ENCODE assay signal across 8 mouse cellular contexts in the genomic region with DNA sequence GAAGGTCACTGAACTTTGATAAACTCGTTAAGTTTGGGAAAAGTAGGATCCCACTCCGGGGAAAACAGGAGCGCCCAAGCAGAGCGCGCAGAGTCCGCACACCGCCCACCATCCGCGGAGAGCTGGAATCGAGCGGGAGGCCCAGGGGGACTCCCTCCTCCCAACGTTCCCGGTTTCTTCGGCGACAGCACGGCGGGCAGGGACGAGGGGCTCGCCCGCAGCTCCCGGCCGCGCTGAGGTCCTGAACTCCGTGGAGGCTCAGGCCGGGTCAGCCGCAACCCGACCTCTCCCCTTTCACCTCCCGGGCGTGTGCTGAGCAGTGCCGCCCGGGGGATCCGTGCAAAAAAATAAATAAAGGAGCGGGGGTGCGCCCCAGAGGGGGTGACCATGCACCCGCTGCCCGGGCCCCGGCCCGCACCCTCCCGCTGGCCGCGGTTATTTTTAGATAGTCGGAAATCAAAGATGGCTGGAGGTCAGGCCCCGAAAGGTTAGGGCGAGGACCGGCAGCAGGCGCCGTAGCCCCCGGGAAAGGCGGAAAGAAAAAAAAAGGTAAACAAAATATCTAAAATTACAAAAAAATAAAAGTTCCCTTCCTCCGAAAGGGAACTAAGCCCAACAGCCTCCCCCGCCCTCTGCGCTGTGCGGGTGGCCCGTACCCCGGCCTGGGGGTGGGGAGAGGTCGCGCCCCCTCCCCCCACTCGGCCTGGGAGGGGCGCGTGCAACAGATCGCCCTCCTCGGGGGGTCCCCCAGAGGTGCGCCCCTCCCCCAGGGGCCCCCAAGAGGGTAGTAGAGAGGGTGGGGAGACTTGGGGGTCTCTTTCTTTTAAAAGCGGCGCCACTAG. TPM values are rescaled to one million over a fixed set of nuclear protein-coding genes. Genes with fewer than 3 reads are reported as not detected.
DNase-seq lines count a peak whose midpoint lies in the region; ATAC-seq and TF ChIP-seq lines count a peak whose summit lies in the region.

No protein-coding gene starts in this region.

- no peak for TF ChIP-seq POLR2A in testis, adult 2 months (IDR thresholded peaks at IDR 0.05; ENCODE audit: control insufficient read depth, low read depth, low read length)

- H3K9ac ChIP-seq in heart, embryonic 14.5 days (ENCODE audit: low read length): peak overlapping the region; percentile 80
- peak overlapping the region; percentile 50 for H3K9ac ChIP-seq in liver, embryonic 12.5 days

- under 1% methylated on average over 65 of the region's 65 CpGs for WGBS in heart, embryonic 14.5 days
- under 1% methylated on average over 65 of the region's 65 CpGs for WGBS in liver, embryonic 12.5 days (ENCODE audit: insufficient replicate concordance)

- no peak overlapping the region for H3K27ac ChIP-seq in testis, adult 2 months (ENCODE audit: control insufficient read depth, insufficient read depth, low read depth, low read length)
- peak overlapping the region; percentile 49 to 68 for H3K27ac ChIP-seq in heart, embryonic 14.5 days (replicated peaks in 1 of 2; ENCODE audit: control insufficient read depth in 1 of 2, insufficient read depth in 1 of 2, low read depth in 2 of 2, low read length in 2 of 2)
- H3K27ac ChIP-seq in liver, embryonic 12.5 days: peak overlapping the region; percentile 73

- H3K36me3 ChIP-seq in testis, adult 2 months (ENCODE audit: control insufficient read depth, insufficient read depth, low read length): no peaks in the 10 kb centered on the region
- H3K36me3 ChIP-seq in heart, embryonic 14.5 days (ENCODE audit: control insufficient read depth, insufficient read depth, low read length): no peaks in the 10 kb centered on the region
- no peaks in the 10 kb centered on the region for H3K36me3 ChIP-seq in liver, embryonic 12.5 days

- H3K27me3 ChIP-seq in testis, adult 2 months (ENCODE audit: control insufficient read depth, insufficient read depth, low read length): peaks cover 2% of the 10 kb centered on the region; the same call in 1 of the 2 replicates
- H3K27me3 ChIP-seq in heart, embryonic 14.5 days (ENCODE audit: control insufficient read depth, insufficient read depth, low read length): peaks cover 69% of the 10 kb centered on the region
- H3K27me3 ChIP-seq in liver, embryonic 12.5 days (replicated peaks): peaks cover 89% of the 10 kb centered on the region

- H3K4me3 ChIP-seq in testis, adult 2 months (ENCODE audit: control insufficient read depth, low read depth, low read length): peak overlapping the region; percentile 23
- peak overlapping the region; percentile 67 to 70 for H3K4me3 ChIP-seq in heart, embryonic 14.5 days (ENCODE audit: control insufficient read depth in 1 of 2, insufficient read depth in 1 of 2, low read depth in 1 of 2, low read length in 2 of 2)
- peak overlapping the region; percentile 55 for H3K4me3 ChIP-seq in liver, embryonic 12.5 days

- H3K4me2 ChIP-seq in heart, embryonic 14.5 days (ENCODE audit: low read length): peak overlapping the region; percentile 95
- peak overlapping the region; percentile 61 for H3K4me2 ChIP-seq in liver, embryonic 12.5 days

- peaks cover 2% of the 10 kb centered on the region for H3K4me1 ChIP-seq in testis, adult 2 months (ENCODE audit: control insufficient read depth, insufficient read depth, low read length)
- H3K4me1 ChIP-seq in heart, embryonic 14.5 days (ENCODE audit: control insufficient read depth in 2 of 2, insufficient read depth in 2 of 2, low read length in 2 of 2): peaks cover 3 to 15% of the 10 kb centered on the region in 2 experiments; a peak in 3 of 4 replicates
- peaks cover 10% of the 10 kb centered on the region for H3K4me1 ChIP-seq in liver, embryonic 12.5 days

- ATAC-seq in heart, embryonic 14.5 days (ENCODE audit: insufficient number of reproducible peaks, insufficient read depth, low FRiP score, low read depth): no peak
- peak; percentile 27 for ATAC-seq in liver, embryonic 12.5 days
- no peak for ATAC-seq in cerebellum, adult (ENCODE audit: insufficient number of reproducible peaks, low FRiP score, low TSS enrichment)

- H3K9me3 ChIP-seq in heart, embryonic 14.5 days (ENCODE audit: control insufficient read depth, low read length): no peaks in the 10 kb centered on the region
- no peaks in the 10 kb centered on the region for H3K9me3 ChIP-seq in liver, embryonic 12.5 days (replicated peaks)

- no peak for DNase-seq in testis, postnatal 10 days (ENCODE audit: low spot score)
- DNase-seq in yolk sac, embryonic 10.5 days (ENCODE audit: low spot score): peak; percentile 58
- DNase-seq in cerebellum, adult 9-10 months: no peak
- DNase-seq in layer of hippocampus, adult 8-10 months (ENCODE audit: low spot score in 2 of 2): no peak

- TF ChIP-seq CTCF in testis, adult 2 months (IDR thresholded peaks at IDR 0.05; ENCODE audit: control insufficient read depth, insufficient read depth, insufficient replicate concordance, low read depth, low read length): no peak

RNA-seq across cellular contexts. Expression of gene Sall4, which starts 1.8 kb away (rescaled TPM):
- polyA plus RNA-seq in testis, adult 2 months (2012; rRNA removed): 1.6 and 1.8 TPM in 2 replicates
- polyA plus RNA-seq in heart, embryonic 14.5 days (2014; fragmentation: Nextera tagmentation; extraction: Ambion mirVana): 0.84 and 1.1 TPM in 2 replicates
- 8.5 and 9.3 TPM in 2 replicates for polyA plus RNA-seq in liver, embryonic 12.5 days (2016; fragmentation: Nextera tagmentation; extraction: Ambion mirVana)
- total RNA-seq in layer of hippocampus, adult 8-10 months (2022): 1 to 10 TPM in 1 of 4 experiments, under 1 TPM in 3; 0.54 to 1.3 (median 0.67) TPM

RNA-seq across cellular contexts. Expression of gene Atp9a, which starts 23.7 kb away (rescaled TPM):
- 63.7 and 75.0 TPM in 2 replicates for polyA plus RNA-seq in testis, adult 2 months (2012; rRNA removed)
- polyA plus RNA-seq in heart, embryonic 14.5 days (2014; fragmentation: Nextera tagmentation; extraction: Ambion mirVana): 12.9 and 14.8 TPM in 2 replicates
- 3.7 and 4.3 TPM in 2 replicates for polyA plus RNA-seq in liver, embryonic 12.5 days (2016; fragmentation: Nextera tagmentation; extraction: Ambion mirVana)
- 100 to 1,000 TPM; 325 to 344 (median 335) TPM for total RNA-seq in layer of hippocampus, adult 8-10 months (2022)
